Mouse (Mus musculus): Measurements from ENCODE around the gene Mcu.

GRCm38 (mm10) chr10:59646821-59647378, 30.4 kb upstream of the Mcu start:
- TF ChIP-seq CTCF (IDR thresholded peaks at IDR 0.05; ENCODE audit: insufficient read depth, low read length) (no peak), POLR2A (IDR thresholded peaks at IDR 0.05; ENCODE audit: borderline replicate concordance, extremely low read depth, low read depth, low read length) (no peak)

Measured in lung, adult 2 months (tissue).